Mouse (Mus musculus) midbrain, embryonic 16.5 days (tissue): ENCODE data around the gene Dnajc12. TPM values are rescaled to one million over a fixed set of nuclear protein-coding genes. Genes with fewer than 3 reads are reported as not detected.
"Not testable (repeated sequence)": the region's sequence is repeated elsewhere in the genome, so short reads cannot be mapped to it uniquely, and the experiment has no call there.

Source experiments
- ATAC-seq: fragments of 200-750 bp; cut with Nextera tagmentation; 2 replicates; pipeline ENCODE4 v1.8.0; 2017; ENCODE audit warnings: moderate TSS enrichment
- H3K27ac ChIP-seq: fragments of 300-500 bp; sonication (generic); 2 replicates; pipeline ENCODE4 v1.5.1; 2014; ENCODE audit warnings: mild to moderate bottlenecking, low read length, mixed read lengths
- H3K27me3 ChIP-seq: fragments of 300-500 bp; sonication (generic); 2 replicates; pipeline ENCODE4 v1.6.1; 2014; ENCODE audit warnings: low read depth, low read length, mixed read lengths; ENCODE audit not compliant: control insufficient read depth, insufficient read depth
- H3K36me3 ChIP-seq: fragments of 300-500 bp; sonication (generic); 2 replicates; pipeline ENCODE4 v1.6.1; 2014; ENCODE audit warnings: mild to moderate bottlenecking, low read length, moderate library complexity, mixed read lengths; ENCODE audit not compliant: control insufficient read depth, insufficient read depth
- H3K4me1 ChIP-seq: fragments of 300-500 bp; sonication (generic); 2 replicates; pipeline ENCODE4 v1.6.1; 2014; ENCODE audit warnings: mild to moderate bottlenecking, low read length, mixed read lengths; ENCODE audit not compliant: control insufficient read depth, insufficient read depth
- H3K4me2 ChIP-seq: fragments of 300-500 bp; sonication (generic); 2 replicates; pipeline ENCODE4 v1.6.1; 2014; ENCODE audit warnings: mild to moderate bottlenecking, low read length, mixed read lengths
- H3K4me3 ChIP-seq: fragments of 300-500 bp; sonication (generic); 2 replicates; pipeline ENCODE4 v1.5.1; 2014; ENCODE audit warnings: low read depth, mild to moderate bottlenecking, low read length, moderate library complexity, mixed read lengths
- H3K9ac ChIP-seq: fragments of 300-500 bp; sonication (generic); 2 replicates; pipeline ENCODE4 v1.6.1; 2014; ENCODE audit warnings: low read depth, low read length, mixed read lengths
- H3K9me3 ChIP-seq: fragments of 300-500 bp; sonication (generic); replicated peaks from 2 replicates; pipeline ENCODE4 v1.6.1; 2014; ENCODE audit warnings: mild to moderate bottlenecking, low read length, mixed read lengths; ENCODE audit not compliant: control insufficient read depth, poor library complexity, severe bottlenecking
- WGBS: fragments of 180-500 bp; shearing (Covaris S2); extraction: QIAGEN DNeasy Blood & Tissue Kit; methylation state at CpG from one replicate; pipeline ENCODE4 v1.1.7; 2014; 5-methylcytosine and 5-hydroxymethylcytosine counted together
- polyA plus RNA-seq: library from polyadenylated mRNA; unstranded; fragments of >200 nt; fragmentation: Nextera tagmentation; extraction: Ambion mirVana; gene quantifications from 2 replicates; pipeline ENCODE4 v1.2.1, GENCODE M21; 2015

Gene Dnajc12
- polyA plus RNA-seq, 1 experiment from 2014 or later, result 23.6 TPM

GRCm38 (mm10) chr10:63403636-63404035, 21.4 kb downstream of the Dnajc12 start:
- H3K9ac ChIP-seq, result no peak overlapping the region
- no peak overlapping the region for H3K4me3 ChIP-seq
- H3K36me3 ChIP-seq, result no peaks in the 10 kb centered on the region
- no peak overlapping the region for H3K4me2 ChIP-seq
- no peaks in the 10 kb centered on the region for H3K27me3 ChIP-seq
- no peak for ATAC-seq
- H3K27ac ChIP-seq, result no peak overlapping the region
- no peaks in the 10 kb centered on the region for H3K4me1 ChIP-seq
- no peaks in the 10 kb centered on the region for H3K9me3 ChIP-seq
- WGBS, result 79% methylated on average over 2 of the region's 2 CpGs

- H3K9ac ChIP-seq, result no peak overlapping the region
- H3K27ac ChIP-seq, result no peak overlapping the region
- H3K4me3 ChIP-seq, result no peak overlapping the region
- no peaks in the 10 kb centered on the region for H3K36me3 ChIP-seq
- no peaks in the 10 kb centered on the region for H3K4me1 ChIP-seq
- no peak for ATAC-seq
- 65% methylated on average over 16 of the region's 16 CpGs for WGBS
- no peaks in the 10 kb centered on the region for H3K27me3 ChIP-seq
- no peaks in the 10 kb centered on the region for H3K9me3 ChIP-seq
- no peak overlapping the region for H3K4me2 ChIP-seq
These were observed 28.1 kb downstream of the Dnajc12 start for GRCm38 (mm10) chr10:63410162-63410956.

GRCm38 (mm10) chr10:63411674-63412073, 29.4 kb downstream of the Dnajc12 start:
- H3K9me3 ChIP-seq, H3K4me2 ChIP-seq, H3K27me3 ChIP-seq, H3K4me1 ChIP-seq, H3K36me3 ChIP-seq, H3K27ac ChIP-seq, H3K4me3 ChIP-seq, ATAC-seq, H3K9ac ChIP-seq: not testable (repeated sequence)
- WGBS, result 89% methylated on average over 5 of the region's 7 CpGs

- Histone ChIP-seq H3K36me3 (no peaks in the 10 kb centered on the region), H3K27me3 (no peaks in the 10 kb centered on the region), H3K4me3 (no peak overlapping the region), H3K9ac (no peak overlapping the region), H3K27ac (no peak overlapping the region), H3K9me3 (no peaks in the 10 kb centered on the region), H3K4me1 (no peaks in the 10 kb centered on the region), H3K4me2 (no peak overlapping the region)
- no peak for ATAC-seq
- WGBS, result 91% methylated on average over 17 of the region's 17 CpGs
These were observed 30.5 kb downstream of the Dnajc12 start for GRCm38 (mm10) chr10:63412756-63413155.

GRCm38 (mm10) chr10:63415287-63415686, 33.0 kb downstream of the Dnajc12 start:
- WGBS, result 89% methylated on average over 7 of the region's 7 CpGs

GRCm38 (mm10) chr10:63415850-63416249, 33.6 kb downstream of the Dnajc12 start:
- no peak overlapping the region for H3K27ac ChIP-seq
- no peak overlapping the region for H3K4me3 ChIP-seq
- no peaks in the 10 kb centered on the region for H3K36me3 ChIP-seq
- H3K27me3 ChIP-seq, result no peaks in the 10 kb centered on the region
- 63% methylated on average over 7 of the region's 7 CpGs for WGBS
- H3K4me2 ChIP-seq, result no peak overlapping the region
- H3K9ac ChIP-seq, result no peak overlapping the region
- ATAC-seq, result no peak
- H3K4me1 ChIP-seq, result no peaks in the 10 kb centered on the region
- H3K9me3 ChIP-seq, result no peaks in the 10 kb centered on the region

More at GRCm38 (mm10) chr10:63415287-63415686, 33.0 kb downstream of the Dnajc12 start:
- no peaks in the 10 kb centered on the region for H3K4me1 ChIP-seq
- H3K9ac ChIP-seq, result no peak overlapping the region
- no peaks in the 10 kb centered on the region for H3K27me3 ChIP-seq
- no peak overlapping the region for H3K4me3 ChIP-seq
- no peaks in the 10 kb centered on the region for H3K36me3 ChIP-seq
- H3K9me3 ChIP-seq, result no peaks in the 10 kb centered on the region
- no peak overlapping the region for H3K27ac ChIP-seq
- no peak overlapping the region for H3K4me2 ChIP-seq
- no peak for ATAC-seq

GRCm38 (mm10) chr10:63417061-63417460, 34.8 kb downstream of the Dnajc12 start:
- Histone ChIP-seq H3K36me3 (no peaks in the 10 kb centered on the region), H3K4me3 (no peak overlapping the region), H3K4me2 (no peak overlapping the region), H3K27ac (no peak overlapping the region), H3K27me3 (no peaks in the 10 kb centered on the region), H3K4me1 (no peaks in the 10 kb centered on the region), H3K9ac (no peak overlapping the region), H3K9me3 (no peaks in the 10 kb centered on the region)
- 59% methylated on average over 5 of the region's 5 CpGs for WGBS
- ATAC-seq, result no peak

GRCm38 (mm10) chr10:63421739-63422735, 39.8 kb downstream of the Dnajc12 start, which contains the start of gene Gm7075:
Gene Gm7075, minus strand, starts transcription at chr10:63421789.
- H3K27me3 ChIP-seq, result no peaks in the 10 kb centered on the region
- no peak within 1 kb of the TSS for H3K4me3 ChIP-seq
- no peaks in the 10 kb centered on the region for H3K9me3 ChIP-seq
- H3K4me2 ChIP-seq, result no peak within 1 kb of the TSS
- no peak within 1 kb of the TSS for H3K27ac ChIP-seq
- 93% methylated on average over 18 of the region's 18 CpGs for WGBS
- ATAC-seq, result no peak
- no peak within 1 kb of the TSS for H3K9ac ChIP-seq
- H3K36me3 ChIP-seq, result no peaks in the 10 kb centered on the region
- H3K4me1 ChIP-seq, result no peaks in the 10 kb centered on the region

GRCm38 (mm10) chr10:63422736-63422992, 40.4 kb downstream of the Dnajc12 start:
- WGBS, result 78% methylated on average over 5 of the region's 5 CpGs

More at GRCm38 (mm10) chr10:63422736-63422992, 40.4 kb downstream of the Dnajc12 start:
- no peak overlapping the region for H3K4me3 ChIP-seq
- H3K9ac ChIP-seq, result no peak overlapping the region
- H3K4me2 ChIP-seq, result no peak overlapping the region
- no peaks in the 10 kb centered on the region for H3K4me1 ChIP-seq
- H3K9me3 ChIP-seq, result no peaks in the 10 kb centered on the region
- H3K27ac ChIP-seq, result no peak overlapping the region
- ATAC-seq, result no peak
- H3K27me3 ChIP-seq, result no peaks in the 10 kb centered on the region
- no peaks in the 10 kb centered on the region for H3K36me3 ChIP-seq
